Mouse (Mus musculus) embryonic facial prominence, embryonic 10.5 days (tissue): ENCODE data around the gene Fam19a5. TPM values are rescaled to one million over a fixed set of nuclear protein-coding genes. Genes with fewer than 3 reads are reported as not detected.

Experiments used
- DNase-seq: peaks from one replicate; pipeline ENCODE4 v3.0.0-alpha.2; 2017; ENCODE audit warnings: low spot score
- H3K27ac ChIP-seq: fragments of 300-500 bp; sonication (generic); replicated peaks from 2 replicates; pipeline ENCODE4 v1.5.1; 2016; ENCODE audit warnings: mild to moderate bottlenecking
- H3K27me3 ChIP-seq: fragments of 300-500 bp; sonication (generic); replicated peaks from 2 replicates; pipeline ENCODE4 v1.6.1; 2016; ENCODE audit warnings: low read depth, mild to moderate bottlenecking; ENCODE audit not compliant: poor library complexity, severe bottlenecking
- H3K36me3 ChIP-seq: fragments of 300-500 bp; sonication (generic); replicated peaks from 2 replicates; pipeline ENCODE4 v1.6.1; 2016; ENCODE audit warnings: mild to moderate bottlenecking, moderate library complexity
- H3K4me1 ChIP-seq: fragments of 300-500 bp; sonication (generic); 2 replicates; pipeline ENCODE4 v1.6.1; 2016
- H3K4me3 ChIP-seq: fragments of 300-500 bp; sonication (generic); 2 replicates; pipeline ENCODE4 v1.5.1; 2016; ENCODE audit warnings: mild to moderate bottlenecking, moderate library complexity
- H3K9me3 ChIP-seq: fragments of 300-500 bp; sonication (generic); 2 replicates; pipeline ENCODE4 v1.6.1; 2016; ENCODE audit warnings: mild to moderate bottlenecking
- WGBS: fragments of 180-500 bp; shearing (Covaris S2); methylation state at CpG from one replicate; pipeline ENCODE4 v1.1.7; 2016; 5-methylcytosine and 5-hydroxymethylcytosine counted together
- microRNA-seq: library from miRNA; unstranded; fragments of <30 nt; microRNA quantifications from one replicate; pipeline ENCODE4, GENCODE M21; 2017
- polyA plus RNA-seq: library from polyadenylated mRNA; unstranded; fragments of >200 nt; fragmentation: Nextera tagmentation; extraction: Ambion mirVana; gene quantifications from 2 replicates; pipeline ENCODE4 v1.2.1, GENCODE M21; 2016

Gene Fam19a5
- polyA plus RNA-seq, 1 experiment from 2014 or later: 4.4 TPM

- Histone ChIP-seq H3K9me3 (no peaks in the 10 kb centered on the region), H3K4me3 (no peak overlapping the region), H3K36me3 (0 out of 2 replicates have a peak, but pooled peaks cover 3% of the 10 kb centered on the region), H3K4me1 (peaks cover 5% of the 10 kb centered on the region; the same call in 1 of the 2 replicates), H3K27me3 (no peaks in the 10 kb centered on the region), H3K27ac (no peak overlapping the region)
- no peak for DNase-seq
- 80% methylated on average over 5 of the region's 5 CpGs for WGBS
These were observed 179.4 kb downstream of the Fam19a5 start for GRCm38 (mm10) chr15:87723455-87723986.

GRCm38 (mm10) chr15:87726657-87727236 lies 182.6 kb downstream of the Fam19a5 start:
- H3K27me3 ChIP-seq: no peaks in the 10 kb centered on the region
- WGBS: 84% methylated on average over 20 of the region's 20 CpGs
- no peak overlapping the region for H3K27ac ChIP-seq
- H3K4me1 ChIP-seq: peaks cover 5% of the 10 kb centered on the region; the same call in 1 of the 2 replicates
- no peak for DNase-seq
- no peaks in the 10 kb centered on the region for H3K9me3 ChIP-seq
- H3K36me3 ChIP-seq: no peaks in the 10 kb centered on the region
- no peak overlapping the region for H3K4me3 ChIP-seq

GRCm38 (mm10) chr15:87736345-87736744 lies 192.2 kb downstream of the Fam19a5 start:
- H3K27me3 ChIP-seq: no peaks in the 10 kb centered on the region
- WGBS: 94% methylated on average over 4 of the region's 4 CpGs
- H3K9me3 ChIP-seq: no peaks in the 10 kb centered on the region
- H3K36me3 ChIP-seq: no peaks in the 10 kb centered on the region
- H3K4me1 ChIP-seq: no peaks in the 10 kb centered on the region
- H3K4me3 ChIP-seq: no peak overlapping the region
- H3K27ac ChIP-seq: no peak overlapping the region
- no peak for DNase-seq

- no peak overlapping the region for H3K27ac ChIP-seq
- H3K36me3 ChIP-seq: peaks cover 5% of the 10 kb centered on the region; the same call in 1 of the 2 replicates
- H3K9me3 ChIP-seq: no peaks in the 10 kb centered on the region
- H3K27me3 ChIP-seq: no peaks in the 10 kb centered on the region
- H3K4me3 ChIP-seq: no peak overlapping the region
- H3K4me1 ChIP-seq: no peaks in the 10 kb centered on the region
- 90% methylated on average over 3 of the region's 3 CpGs for WGBS
- no peak for DNase-seq
These were observed 211.4 kb downstream of the Fam19a5 start for GRCm38 (mm10) chr15:87755482-87755881.

- 83% methylated on average over 3 of the region's 3 CpGs for WGBS
- no peaks in the 10 kb centered on the region for H3K36me3 ChIP-seq
- H3K27ac ChIP-seq: no peak overlapping the region
- no peaks in the 10 kb centered on the region for H3K4me1 ChIP-seq
- H3K4me3 ChIP-seq: no peak overlapping the region
- H3K27me3 ChIP-seq: no peaks in the 10 kb centered on the region
- peaks cover 11% of the 10 kb centered on the region; the same call in 1 of the 2 replicates for H3K9me3 ChIP-seq
- no peak for DNase-seq
These were observed 221.8 kb downstream of the Fam19a5 start for GRCm38 (mm10) chr15:87765876-87766275.

- Histone ChIP-seq H3K36me3 (no peaks in the 10 kb centered on the region), H3K9me3 (0 out of 2 replicates have a peak, but pooled peaks cover under 1% of the 10 kb centered on the region), H3K4me1 (no peaks in the 10 kb centered on the region), H3K27ac (no peak overlapping the region), H3K27me3 (no peaks in the 10 kb centered on the region), H3K4me3 (no peak overlapping the region)
- DNase-seq: no peak
- 60% methylated on average over 4 of the region's 4 CpGs for WGBS
These were observed 229.9 kb downstream of the Fam19a5 start for GRCm38 (mm10) chr15:87773955-87774354.

GRCm38 (mm10) chr15:87783331-87783730 lies 239.2 kb downstream of the Fam19a5 start:
- no peaks in the 10 kb centered on the region for H3K27me3 ChIP-seq
- no peaks in the 10 kb centered on the region for H3K36me3 ChIP-seq
- H3K4me1 ChIP-seq: no peaks in the 10 kb centered on the region
- H3K27ac ChIP-seq: no peak overlapping the region
- no peaks in the 10 kb centered on the region for H3K9me3 ChIP-seq
- DNase-seq: no peak
- 84% methylated on average over 2 of the region's 2 CpGs for WGBS
- no peak overlapping the region for H3K4me3 ChIP-seq

- H3K27ac ChIP-seq: no peak overlapping the region
- H3K4me3 ChIP-seq: no peak overlapping the region
- DNase-seq: no peak
- no peaks in the 10 kb centered on the region for H3K9me3 ChIP-seq
- H3K27me3 ChIP-seq: no peaks in the 10 kb centered on the region
- WGBS: 78% methylated on average over 4 of the region's 4 CpGs
- H3K36me3 ChIP-seq: no peaks in the 10 kb centered on the region
- H3K4me1 ChIP-seq: no peaks in the 10 kb centered on the region
These were observed 245.6 kb downstream of the Fam19a5 start for GRCm38 (mm10) chr15:87789671-87790070.

- Histone ChIP-seq H3K4me3 (no peak overlapping the region), H3K36me3 (no peaks in the 10 kb centered on the region), H3K4me1 (no peaks in the 10 kb centered on the region), H3K27ac (no peak overlapping the region), H3K9me3 (no peaks in the 10 kb centered on the region), H3K27me3 (no peaks in the 10 kb centered on the region)
- 86% methylated on average over 3 of the region's 3 CpGs for whole genome bisulfite sequencing
- no peak for DNase-seq
These were observed 249.6 kb downstream of the Fam19a5 start for GRCm38 (mm10) chr15:87793661-87794060.

- DNase-seq: no peak
- Histone ChIP-seq H3K27me3 (no peaks in the 10 kb centered on the region), H3K27ac (no peak overlapping the region), H3K9me3 (no peaks in the 10 kb centered on the region), H3K4me1 (no peaks in the 10 kb centered on the region), H3K4me3 (no peak overlapping the region), H3K36me3 (no peaks in the 10 kb centered on the region)
- WGBS: 79% methylated on average over 3 of the region's 3 CpGs
These were observed 252.5 kb downstream of the Fam19a5 start for GRCm38 (mm10) chr15:87796571-87796970.

Small RNA genes within 50 kb of the gene (microRNA-seq; reads per million reads assigned to microRNA genes)
- not detected for gene Mir6393
